ENCODE assay signal across 8 mouse cellular contexts in the genomic region with DNA sequence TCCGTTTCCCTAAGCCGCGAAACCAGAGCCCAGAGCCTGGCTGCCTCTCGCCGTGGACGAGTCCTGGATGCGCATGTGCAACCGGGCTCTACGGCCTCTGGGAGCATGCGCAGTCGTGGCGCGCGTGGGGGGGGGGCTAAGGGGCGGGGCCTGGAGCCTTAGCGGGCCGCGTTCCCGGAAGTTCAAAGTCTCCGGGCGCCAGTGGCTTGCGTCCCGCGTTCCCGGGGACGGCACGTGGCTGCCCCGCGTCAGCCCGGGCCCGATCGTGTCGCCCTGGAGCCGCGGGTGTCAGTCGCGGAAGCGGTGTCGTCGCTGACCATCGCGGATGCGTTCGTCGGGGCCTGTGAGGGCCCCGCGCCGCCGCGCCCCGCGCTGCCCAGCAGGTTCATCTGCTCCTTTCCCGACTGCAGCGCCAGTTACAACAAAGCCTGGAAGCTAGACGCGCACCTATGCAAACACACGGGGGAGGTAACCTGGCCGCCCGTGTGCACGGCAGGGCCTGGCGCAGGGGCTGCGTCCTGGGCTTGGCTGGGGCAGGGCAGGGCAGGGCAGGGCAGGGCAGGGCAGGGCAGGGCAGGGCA. TPM values are rescaled to one million over a fixed set of nuclear protein-coding genes. Genes with fewer than 3 reads are reported as not detected.
A peak's percentile ranks its signal among the peaks of the same experiment; 100 is the strongest.
DNase-seq lines count a peak whose midpoint lies in the region; ATAC-seq and TF ChIP-seq lines count a peak whose summit lies in the region.

A gene (plus strand): TSS at position 150 of the 581 bp plus-strand sequence.

- no peaks in the 10 kb centered on the region for H3K27me3 ChIP-seq in embryonic facial prominence, embryonic 15.5 days

- peaks cover 21% of the 10 kb centered on the region for H3K4me1 ChIP-seq in bone marrow macrophage, adult 2 months (ENCODE audit: control insufficient read depth, insufficient read depth, low read length)
- H3K4me1 ChIP-seq in embryonic facial prominence, embryonic 15.5 days: peaks cover 12% of the 10 kb centered on the region

- peak within 1 kb of the TSS; percentile 90 for H3K4me2 ChIP-seq in embryonic facial prominence, embryonic 15.5 days (replicated peaks)

- under 1% methylated on average over 62 of the region's 62 CpGs for WGBS in embryonic facial prominence, embryonic 15.5 days

- peak; percentile 91 for ATAC-seq in embryonic facial prominence, embryonic 15.5 days (ENCODE audit: insufficient number of reproducible peaks, low FRiP score, low TSS enrichment, low read depth)

- peak within 1 kb of the TSS; percentile 98 for H3K27ac ChIP-seq in bone marrow macrophage, adult 2 months (ENCODE audit: insufficient read depth, low read depth, low read length)
- H3K27ac ChIP-seq in embryonic facial prominence, embryonic 15.5 days (replicated peaks): peak within 1 kb of the TSS; percentile 87

- H3K4me3 ChIP-seq in bone marrow macrophage, adult 2 months (ENCODE audit: insufficient read depth, low read length): peak within 1 kb of the TSS; percentile 88
- peak within 1 kb of the TSS; percentile 76 for H3K4me3 ChIP-seq in embryonic facial prominence, embryonic 15.5 days (replicated peaks)

- H3K9me3 ChIP-seq in embryonic facial prominence, embryonic 15.5 days (replicated peaks): no peaks in the 10 kb centered on the region

- peaks cover 32% of the 10 kb centered on the region for H3K36me3 ChIP-seq in embryonic facial prominence, embryonic 15.5 days

- no peak for TF ChIP-seq CTCF in bone marrow macrophage, adult 2 months (IDR thresholded peaks at IDR 0.05; ENCODE audit: low read depth, low read length)

- H3K9ac ChIP-seq in embryonic facial prominence, embryonic 15.5 days: peak within 1 kb of the TSS; percentile 83

- peak; percentile 95 for DNase-seq in CD4-positive helper T cell, adult 2 months (ENCODE audit: low read depth, low spot score)
- peak; percentile 68 for DNase-seq in heart, adult 8-10 months (ENCODE audit: low spot score)
- DNase-seq in kidney, adult 9 months: peak; percentile 77
- peak; percentile 94 for DNase-seq in liver
- peak; percentile 26 to 56 for DNase-seq in monocyte, adult 2 months (ENCODE audit: low read depth in 1 of 2, low spot score in 2 of 2)
- peak; percentile 52 to 71 for DNase-seq in spleen, postnatal 14 days (ENCODE audit: low spot score in 2 of 2)

- TF ChIP-seq POLR2A in bone marrow macrophage, adult 2 months (IDR thresholded peaks at IDR 0.05; ENCODE audit: borderline replicate concordance, low read depth, low read length): no peak

RNA-seq across cellular contexts. Expression of the gene that starts here (rescaled TPM):
- 37.0 and 40.8 TPM in 2 replicates for polyA plus RNA-seq in bone marrow macrophage, adult 2 months (2012; ENCODE audit: insufficient read depth, insufficient read length, missing spikeins)
- polyA plus RNA-seq in embryonic facial prominence, embryonic 15.5 days (2015; fragmentation: Nextera tagmentation; extraction: Ambion mirVana): 96.9 and 105 TPM in 2 replicates
- 10 to 100 TPM; 15.8 to 22.6 (median 19.9) TPM for total RNA-seq in heart, adult 8-10 months (2022)

Comparison
In these comparisons a context has a peak if more than half of its experiments do, and no peak if none do; other contexts are left out.
1. Peak in every context shown above with its lines: DNase-seq, ATAC-seq, H3K4me3 ChIP-seq and H3K27ac ChIP-seq.
2. DNase-seq: peak in every context shown above with its lines; median percentile 95 in CD4-positive helper T cell, adult 2 months; 94 in liver; 77 in kidney, adult 9 months; 68 in heart, adult 8-10 months; 62 in spleen, postnatal 14 days; 41 in monocyte, adult 2 months.